Mouse (Mus musculus) liver, embryonic 14.5 days (tissue): ENCODE measurements around the gene Icam4.

Source experiments
- CTCF ChIP-seq: IDR thresholded peaks from 2 replicates; pipeline ENCODE4 v1.5.1; 2016; ENCODE audit warnings: antibody characterized with exemption, low read depth, control low read depth
- EP300 ChIP-seq: IDR thresholded peaks from 2 replicates; pipeline ENCODE4 v1.6.1; 2016; ENCODE audit warnings: antibody characterized with exemption, low read depth

GRCm38 (mm10) chr9:20991587-20991986, 37.6 kb upstream of the Icam4 start:
- TF ChIP-seq CTCF, result no peak
- TF ChIP-seq EP300, result no peak
